Mouse (Mus musculus): ENCODE measurements around the gene Gm7697.
"Not testable (repeated sequence)": the region's sequence is repeated elsewhere in the genome, so short reads cannot be mapped to it uniquely, and the experiment has no call there.

GRCm38 (mm10) chr8:69547208-69547607, 24.4 kb upstream of the Gm7697 start:
- not testable (repeated sequence) for TF ChIP-seq POLR2A (IDR thresholded peaks at IDR 0.05; ENCODE audit: control insufficient read depth, low read depth, low read length)
- peak; percentile 40; the same call in 1 of the 2 replicates for TF ChIP-seq CTCF (IDR thresholded peaks at IDR 0.05; ENCODE audit: control insufficient read depth, insufficient read depth, insufficient replicate concordance, low read depth, low read length)

Data from testis, adult 2 months (tissue).